Mouse (Mus musculus) induced T-regulatory cell, adult 2 months (primary cell): Measurements from ENCODE around the gene Lsm7.

ENCODE experiments used
- DNase-seq: peaks from one replicate; pipeline ENCODE4 v3.0.0-alpha.2; 2012; ENCODE audit warnings: low read depth

Lsm7 gene

GRCm38 (mm10) chr10:80876028-80876427 lies 21.0 kb upstream of the Lsm7 start:
- DNase-seq = peak; percentile 80

GRCm38 (mm10) chr10:80874035-80874434 lies 19.0 kb upstream of the Lsm7 start:
- no peak for DNase-seq

- no peak for DNase-seq
Observed at GRCm38 (mm10) chr10:80871581-80871980, 16.6 kb upstream of the Lsm7 start, which contains the start of gene Tmprss9. Gene Tmprss9, plus strand, starts transcription at chr10:80871848.

GRCm38 (mm10) chr10:80870993-80871392 lies 16.0 kb upstream of the Lsm7 start:
- no peak for DNase-seq

- DNase-seq = no peak
Observed at GRCm38 (mm10) chr10:80864446-80864845, 9.4 kb upstream of the Lsm7 start.

- no peak for DNase-seq
Observed at GRCm38 (mm10) chr10:80862305-80862704, 7.3 kb upstream of the Lsm7 start.

GRCm38 (mm10) chr10:80858350-80858935 lies 3.4 kb upstream of the Lsm7 start:
- DNase-seq = no peak

GRCm38 (mm10) chr10:80857848-80858247 lies 2.8 kb upstream of the Lsm7 start:
- no peak for DNase-seq

- DNase-seq = no peak
Observed at GRCm38 (mm10) chr10:80857386-80857785, 2.4 kb upstream of the Lsm7 start.

- no peak for DNase-seq
Observed at GRCm38 (mm10) chr10:80856908-80857307, 1.9 kb upstream of the Lsm7 start.

- DNase-seq = peak; percentile 53
Observed at GRCm38 (mm10) chr10:80856267-80856666, 1.3 kb upstream of the Lsm7 start.

GRCm38 (mm10) chr10:80855749-80856073 lies 702 bp upstream of the Lsm7 start:
- no peak for DNase-seq

GRCm38 (mm10) chr10:80848571-80848970 lies 6.4 kb downstream of the Lsm7 start:
- DNase-seq = peak; percentile 93

GRCm38 (mm10) chr10:80845732-80846131 lies 9.3 kb downstream of the Lsm7 start:
- no peak for DNase-seq

GRCm38 (mm10) chr10:80845055-80845693 lies 9.8 kb downstream of the Lsm7 start:
- DNase-seq = no peak

GRCm38 (mm10) chr10:80843931-80844547 lies 11.0 kb downstream of the Lsm7 start, which contains the start of gene Lingo3:
Gene Lingo3, minus strand, starts transcription at chr10:80844039.
- peak; percentile 32 for DNase-seq

- DNase-seq = no peak
Observed at GRCm38 (mm10) chr10:80843087-80843930, 11.7 kb downstream of the Lsm7 start.

GRCm38 (mm10) chr10:80842334-80842733 lies 12.7 kb downstream of the Lsm7 start:
- DNase-seq = no peak

GRCm38 (mm10) chr10:80841685-80842084 lies 13.3 kb downstream of the Lsm7 start:
- no peak for DNase-seq

- DNase-seq = no peak
Observed at GRCm38 (mm10) chr10:80839848-80840247, 15.2 kb downstream of the Lsm7 start.

GRCm38 (mm10) chr10:80838346-80838912 lies 16.6 kb downstream of the Lsm7 start:
- no peak for DNase-seq

- no peak for DNase-seq
Observed at GRCm38 (mm10) chr10:80837827-80838226, 17.2 kb downstream of the Lsm7 start.
